Mouse (Mus musculus) CH12.LX (cell line): Measurements from ENCODE around the gene Slc45a1.

ENCODE experiments used
- CTCF ChIP-seq, 2 experiments: IDR thresholded peaks in 1 of 2; conservative IDR thresholded peaks in 1 of 2; 2 replicates each; pipeline ENCODE4 v1.5.1; 2011 to 2012; ENCODE audit warnings: low read depth in 2 of 2, low read length in 2 of 2, improper control_type of control experiment in 1 of 2, inconsistent platforms in 1 of 2, mild to moderate bottlenecking in 1 of 2, moderate library complexity in 1 of 2
- ELF1 ChIP-seq: IDR thresholded peaks from 2 replicates; pipeline ENCODE4 v1.6.1; 2014; ENCODE audit warnings: low read depth, mild to moderate bottlenecking, inconsistent platforms, low read length, improper control_type of control experiment
- EP300 ChIP-seq: IDR thresholded peaks from 2 replicates; pipeline ENCODE4 v1.6.1; 2011; ENCODE audit warnings: low read length, improper control_type of control experiment
- JUN ChIP-seq: IDR thresholded peaks from 2 replicates; pipeline ENCODE4 v1.6.1; 2011; ENCODE audit warnings: low read depth, mild to moderate bottlenecking, low read length, improper control_type of control experiment, moderate library complexity; ENCODE audit not compliant: insufficient read depth
- JUND ChIP-seq: conservative IDR thresholded peaks from 2 replicates; pipeline ENCODE4 v1.6.1; 2011; ENCODE audit warnings: low read depth, low read length, improper control_type of control experiment
- MEF2A ChIP-seq: IDR thresholded peaks from 2 replicates; pipeline ENCODE4 v1.6.1; 2014; ENCODE audit warnings: low read depth, mild to moderate bottlenecking, inconsistent platforms, low read length, improper control_type of control experiment, borderline replicate concordance
- POLR2A ChIP-seq: IDR thresholded peaks from 2 replicates; pipeline ENCODE4 v1.6.1; 2011; ENCODE audit warnings: low read depth, mild to moderate bottlenecking, improper control_type of control experiment, low read length
- POLR2AphosphoS2 ChIP-seq: IDR thresholded peaks from 2 replicates; pipeline ENCODE4 v1.6.1; 2011; ENCODE audit warnings: low read depth, low read length, improper control_type of control experiment
- UBTF ChIP-seq: IDR thresholded peaks from 2 replicates; pipeline ENCODE4 v1.6.1; 2012; ENCODE audit warnings: low read depth, mild to moderate bottlenecking, inconsistent platforms, low read length, improper control_type of control experiment, moderate library complexity
- USF2 ChIP-seq: conservative IDR thresholded peaks from 2 replicates; pipeline ENCODE4 v1.6.1; 2011; ENCODE audit warnings: low read depth, low read length, improper control_type of control experiment
- ZC3H11A ChIP-seq: IDR thresholded peaks from 2 replicates; pipeline ENCODE4 v1.6.1; 2012; ENCODE audit warnings: low read depth, mild to moderate bottlenecking, inconsistent platforms, low read length, improper control_type of control experiment
- ZNF384 ChIP-seq: IDR thresholded peaks from 2 replicates; pipeline ENCODE4 v1.6.1; 2012; ENCODE audit warnings: low read depth, low read length, improper control_type of control experiment, inconsistent platforms

DNA sequence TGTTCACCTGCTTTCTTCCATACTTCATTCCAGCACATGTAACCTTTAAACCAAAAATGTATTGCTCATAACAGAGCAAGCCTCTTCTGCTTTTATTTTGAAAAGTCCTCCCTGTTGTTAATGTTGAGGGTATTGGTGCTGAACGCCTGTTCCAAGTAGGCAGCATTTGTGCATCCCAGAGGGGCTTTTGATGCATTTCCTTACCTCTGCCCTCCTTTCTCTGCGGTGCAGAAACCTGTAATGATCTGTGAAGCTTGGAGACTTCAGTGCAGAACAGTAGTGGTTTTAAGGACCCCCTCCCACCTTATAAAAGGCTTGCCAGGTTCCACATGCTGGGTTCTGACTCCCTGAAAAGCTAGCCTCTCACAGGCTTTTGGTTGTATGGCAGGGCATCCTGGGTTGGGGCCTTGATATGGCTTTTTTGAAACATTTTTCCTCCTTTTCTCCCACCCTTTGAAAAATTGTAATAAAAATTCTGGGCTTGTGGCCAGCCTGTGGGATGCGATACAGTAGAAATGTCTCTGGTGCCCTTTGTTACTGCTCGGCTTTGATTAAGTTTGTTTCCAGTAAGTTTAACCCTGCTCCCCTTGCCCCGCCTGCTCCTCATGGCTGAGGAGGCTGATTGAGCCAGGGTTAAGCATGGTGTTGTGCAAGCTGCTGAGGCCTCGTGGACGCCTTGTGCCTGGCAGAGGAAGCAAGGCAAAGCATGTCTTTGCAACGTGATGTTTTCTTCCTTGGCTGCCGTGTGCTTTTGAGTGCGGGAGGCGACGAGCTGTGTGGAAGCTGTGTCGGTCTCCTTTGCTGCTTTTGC is 68.8 kb downstream of the Slc45a1 start:
- no peak for TF ChIP-seq EP300
- no peak for TF ChIP-seq JUN
- no peak for TF ChIP-seq UBTF
- TF ChIP-seq POLR2A, result no peak
- no peak for TF ChIP-seq ELF1
- TF ChIP-seq ZNF384, result no peak
- no peak for TF ChIP-seq USF2
- TF ChIP-seq POLR2AphosphoS2, result no peak
- TF ChIP-seq CTCF (conservative IDR thresholded peaks at IDR 0.05 in 1 of 2, IDR thresholded peaks at IDR 0.05 in 1 of 2; ENCODE audit: low read depth in 2 of 2, low read length in 2 of 2), result no peak
- TF ChIP-seq MEF2A, result no peak
- TF ChIP-seq ZC3H11A, result no peak
- no peak for TF ChIP-seq JUND
